Mouse (Mus musculus) hindbrain, embryonic 13.5 days (tissue): ENCODE data around the gene Rps3. TPM values are rescaled to one million over a fixed set of nuclear protein-coding genes. Genes with fewer than 3 reads are reported as not detected.
A peak's percentile ranks its signal among the peaks of the same experiment; 100 is the strongest.

ENCODE experiments used
- ATAC-seq: fragments of 200-750 bp; cut with Nextera tagmentation; 2 replicates; pipeline ENCODE4 v1.8.0; 2017; ENCODE audit warnings: moderate TSS enrichment; ENCODE audit not compliant: low FRiP score
- H3K27ac ChIP-seq: fragments of 300-500 bp; sonication (generic); 2 replicates; pipeline ENCODE4 v1.5.1; 2015; ENCODE audit warnings: inconsistent platforms, mild to moderate bottlenecking, moderate library complexity
- H3K27me3 ChIP-seq: fragments of 300-500 bp; sonication (generic); 2 replicates; pipeline ENCODE4 v1.6.1; 2015; ENCODE audit warnings: mild to moderate bottlenecking, inconsistent platforms
- H3K36me3 ChIP-seq: fragments of 300-500 bp; sonication (generic); 2 replicates; pipeline ENCODE4 v1.6.1; 2015; ENCODE audit warnings: mild to moderate bottlenecking, inconsistent platforms
- H3K4me1 ChIP-seq: fragments of 300-500 bp; sonication (generic); replicated peaks from 2 replicates; pipeline ENCODE4 v1.6.1; 2015; ENCODE audit warnings: inconsistent platforms
- H3K4me2 ChIP-seq: fragments of 300-500 bp; sonication (generic); 2 replicates; pipeline ENCODE4 v1.6.1; 2015; ENCODE audit warnings: inconsistent platforms, mild to moderate bottlenecking, moderate library complexity
- H3K4me3 ChIP-seq: fragments of 300-500 bp; sonication (generic); 2 replicates; pipeline ENCODE4 v1.5.1; 2015; ENCODE audit warnings: mild to moderate bottlenecking, inconsistent platforms
- H3K9ac ChIP-seq: fragments of 300-500 bp; sonication (generic); 2 replicates; pipeline ENCODE4 v1.6.1; 2015; ENCODE audit warnings: mild to moderate bottlenecking, inconsistent platforms
- H3K9me3 ChIP-seq: fragments of 300-500 bp; sonication (generic); 2 replicates; pipeline ENCODE4 v1.6.1; 2016; ENCODE audit warnings: inconsistent platforms
- WGBS: fragments of 180-500 bp; shearing (Covaris S2); methylation state at CpG from one replicate; pipeline ENCODE4 v1.1.7; 2015; 5-methylcytosine and 5-hydroxymethylcytosine counted together
- polyA plus RNA-seq: library from polyadenylated mRNA; unstranded; fragments of >200 nt; fragmentation: Nextera tagmentation; extraction: Ambion mirVana; gene quantifications from 2 replicates; pipeline ENCODE4 v1.2.1, GENCODE M21; 2015

Rps3 gene
- polyA plus RNA-seq, 1 experiment from 2014 or later = 532 TPM

DNA sequence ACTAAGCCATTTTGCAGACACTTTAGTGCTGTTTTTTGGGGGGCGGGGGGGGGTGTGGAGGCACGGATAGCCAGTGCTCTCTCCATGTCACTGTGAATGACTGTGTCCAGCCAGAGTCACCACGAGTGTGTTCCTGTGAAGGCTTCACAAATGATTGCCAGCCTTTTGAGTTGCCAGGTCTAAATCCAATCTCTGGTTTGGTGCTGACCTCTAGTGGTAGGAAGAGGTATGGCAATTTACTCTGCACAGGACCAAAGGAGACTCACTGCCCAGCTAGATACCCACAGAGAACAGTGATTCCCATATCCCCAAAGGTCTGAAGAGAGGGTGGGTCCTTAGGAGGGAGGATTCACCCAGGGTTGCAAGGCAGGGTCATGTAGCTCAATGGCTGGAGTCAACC is 32.8 kb downstream of the Rps3 start:
- Histone ChIP-seq H3K27me3 (no peaks in the 10 kb centered on the region), H3K36me3 (peaks cover 28% of the 10 kb centered on the region), H3K4me3 (no peak overlapping the region), H3K27ac (no peak overlapping the region), H3K9me3 (no peaks in the 10 kb centered on the region), H3K4me1 (peaks cover 42% of the 10 kb centered on the region), H3K4me2 (no peak overlapping the region), H3K9ac (no peak overlapping the region)
- WGBS = 0% methylated on average over 3 of the region's 3 CpGs
- peak; percentile 46 for ATAC-seq

DNA sequence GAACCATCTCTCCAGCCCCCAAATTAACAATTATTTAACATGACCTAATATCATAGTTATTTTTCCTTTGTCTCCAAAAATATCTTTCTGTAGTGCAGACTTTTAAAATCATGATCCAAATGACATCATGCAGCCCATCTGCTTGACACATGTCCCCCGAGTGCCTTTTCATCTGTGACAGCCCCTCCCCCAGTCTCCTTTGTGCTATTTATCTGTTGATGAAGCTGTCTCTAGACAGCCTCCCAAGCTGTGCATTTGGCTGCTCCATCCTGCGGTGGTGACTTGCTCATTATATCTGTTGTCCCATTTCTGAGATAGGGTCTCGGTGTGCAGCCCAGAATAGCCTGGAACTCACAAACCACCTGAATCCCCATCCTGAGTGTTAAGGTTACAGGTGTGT is 33.8 kb downstream of the Rps3 start:
- Histone ChIP-seq H3K27me3 (no peaks in the 10 kb centered on the region), H3K9ac (peak overlapping the region; percentile 43; the same call in 1 of the 2 replicates), H3K4me1 (peaks cover 45% of the 10 kb centered on the region), H3K27ac (peak overlapping the region; percentile 76), H3K9me3 (no peaks in the 10 kb centered on the region), H3K36me3 (peaks cover 23% of the 10 kb centered on the region), H3K4me3 (no peak overlapping the region), H3K4me2 (no peak overlapping the region)
- ATAC-seq = no peak
- 26% methylated on average over 3 of the region's 3 CpGs for WGBS

DNA sequence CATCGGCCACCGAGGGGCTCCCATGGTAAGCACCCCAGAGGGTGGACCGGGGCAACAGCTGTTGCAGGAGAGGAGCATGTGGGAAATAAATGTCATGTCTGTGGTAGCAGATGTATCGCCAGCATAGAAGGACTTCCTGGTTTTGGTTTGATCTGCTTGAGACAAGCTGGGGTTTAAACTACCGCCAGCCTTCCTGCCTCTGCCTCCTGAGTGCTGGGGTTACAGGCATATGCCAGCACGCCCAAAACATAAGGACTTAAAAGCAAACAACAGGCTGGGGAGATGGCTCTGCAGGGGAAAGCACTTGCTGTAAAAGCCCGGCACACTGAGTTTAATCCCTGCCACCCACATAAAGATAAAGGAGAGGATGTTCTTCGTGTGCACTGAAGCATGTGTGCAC is 34.5 kb downstream of the Rps3 start:
- Histone ChIP-seq H3K36me3 (peaks cover 23% of the 10 kb centered on the region), H3K27ac (peak overlapping the region; percentile 76), H3K4me3 (no peak overlapping the region), H3K4me2 (no peak overlapping the region), H3K27me3 (no peaks in the 10 kb centered on the region), H3K4me1 (peaks cover 45% of the 10 kb centered on the region), H3K9ac (0 out of 2 replicates have a peak overlapping the region, but pooled peaks have one; percentile 29), H3K9me3 (no peaks in the 10 kb centered on the region)
- ATAC-seq = no peak
- WGBS = 36% methylated on average over 8 of the region's 8 CpGs

DNA sequence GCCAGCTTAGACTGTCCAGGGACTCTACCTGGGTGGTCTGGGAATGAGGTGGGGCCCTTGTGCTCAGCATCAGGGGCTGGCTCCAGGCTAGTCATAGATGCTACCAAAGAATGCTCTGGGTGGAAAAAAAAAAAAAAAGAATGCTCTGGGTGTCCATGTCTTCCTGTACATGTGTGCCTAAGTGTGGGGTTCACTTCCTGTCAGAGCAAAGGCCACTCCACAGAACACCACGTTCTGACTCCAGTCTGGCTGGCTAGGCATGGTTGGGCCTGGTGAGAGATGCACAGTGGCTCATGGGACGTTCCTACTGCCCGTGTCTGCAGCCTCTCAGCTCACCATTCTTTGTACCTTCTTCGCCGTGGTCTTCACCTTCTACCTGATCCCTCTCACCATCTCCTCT is 34.9 kb downstream of the Rps3 start:
- Histone ChIP-seq H3K4me2 (no peak overlapping the region), H3K36me3 (peaks cover 19% of the 10 kb centered on the region), H3K9me3 (no peaks in the 10 kb centered on the region), H3K27me3 (no peaks in the 10 kb centered on the region), H3K9ac (0 out of 2 replicates have a peak overlapping the region, but pooled peaks have one; percentile 29), H3K4me3 (no peak overlapping the region), H3K27ac (peak overlapping the region; percentile 76), H3K4me1 (peaks cover 45% of the 10 kb centered on the region)
- WGBS = 71% methylated on average over 5 of the region's 5 CpGs
- no peak for ATAC-seq

DNA sequence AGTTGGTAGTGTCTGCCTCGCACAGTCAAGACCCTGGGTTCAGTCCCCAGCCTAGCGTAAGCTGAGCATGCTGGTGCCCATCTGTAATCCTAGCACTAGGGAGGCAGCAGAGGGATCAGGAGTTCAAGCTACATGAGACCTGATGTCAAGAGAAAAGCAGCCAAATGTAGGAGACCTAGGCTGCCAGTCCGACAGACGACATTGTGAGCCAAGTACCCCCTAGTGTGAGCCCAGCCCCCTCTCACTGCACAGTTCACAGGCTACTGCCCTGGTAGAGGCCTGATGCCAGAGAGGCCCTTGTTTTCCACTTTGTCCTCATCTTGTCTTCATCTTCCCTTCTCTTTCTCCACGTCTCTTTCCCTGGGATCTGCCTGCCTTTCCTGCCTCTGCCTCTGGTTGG is 36.2 kb downstream of the Rps3 start:
- WGBS = 56% methylated on average over 5 of the region's 5 CpGs
- no peak for ATAC-seq

DNA sequence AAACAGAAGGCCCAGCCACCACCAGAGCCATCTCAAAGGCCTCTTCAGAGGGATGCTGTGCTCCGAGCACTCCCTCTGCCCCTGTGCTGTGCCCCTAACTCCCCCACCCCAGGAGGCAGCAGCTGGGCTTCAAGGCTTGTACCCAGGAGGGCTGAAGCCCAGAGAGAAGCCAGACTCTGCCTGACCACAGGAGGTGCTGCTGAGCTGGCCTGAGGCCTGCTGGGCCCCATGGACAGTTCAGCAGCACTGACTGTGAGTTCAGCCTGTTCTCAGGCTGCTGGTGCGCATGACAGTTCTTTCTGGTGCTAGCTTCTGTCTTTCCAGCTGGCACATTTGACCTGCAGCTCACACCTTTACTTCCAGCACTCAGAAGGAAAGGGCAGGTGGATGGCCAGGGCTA is 37.7 kb downstream of the Rps3 start:
- Histone ChIP-seq H3K4me2 (no peak overlapping the region), H3K4me3 (no peak overlapping the region), H3K27ac (peak overlapping the region; percentile 48; the same call in 1 of the 2 replicates), H3K9me3 (no peaks in the 10 kb centered on the region), H3K36me3 (peaks cover 28% of the 10 kb centered on the region), H3K27me3 (no peaks in the 10 kb centered on the region), H3K4me1 (peaks cover 66% of the 10 kb centered on the region), H3K9ac (peak overlapping the region; percentile 49; the same call in 1 of the 2 replicates)
- no peak for ATAC-seq
- 63% methylated on average over 2 of the region's 2 CpGs for WGBS

More for the DNA sequence above, 36.2 kb downstream of the Rps3 start:
- no peak overlapping the region for H3K4me3 ChIP-seq
- H3K27ac ChIP-seq = no peak overlapping the region
- peaks cover 54% of the 10 kb centered on the region for H3K4me1 ChIP-seq
- peaks cover 18% of the 10 kb centered on the region for H3K36me3 ChIP-seq
- no peaks in the 10 kb centered on the region for H3K27me3 ChIP-seq
- peak overlapping the region; percentile 30; the same call in 1 of the 2 replicates for H3K9ac ChIP-seq
- no peaks in the 10 kb centered on the region for H3K9me3 ChIP-seq
- H3K4me2 ChIP-seq = no peak overlapping the region

DNA sequence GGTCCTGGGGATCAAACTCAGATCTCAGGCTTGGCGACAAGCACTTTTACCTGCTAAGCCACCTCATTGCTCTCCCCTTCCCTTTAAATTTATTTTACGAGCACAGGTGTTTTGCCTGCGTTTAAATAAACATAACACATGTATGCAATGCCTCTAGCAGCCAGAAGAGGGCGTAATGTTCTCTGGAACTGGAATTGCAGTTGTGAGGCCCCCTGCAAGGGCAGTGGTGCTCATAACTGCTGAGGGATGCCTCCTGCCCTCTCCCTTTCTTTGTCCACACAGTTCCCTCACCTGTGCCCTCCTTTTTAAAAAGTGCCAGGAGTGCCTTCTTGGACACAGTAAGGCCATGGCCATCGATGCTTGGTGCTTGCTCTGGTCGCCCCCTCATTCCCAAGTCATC is 39.5 kb downstream of the Rps3 start:
- no peak overlapping the region for H3K4me3 ChIP-seq
- H3K27me3 ChIP-seq = no peaks in the 10 kb centered on the region
- no peak for ATAC-seq
- H3K9ac ChIP-seq = no peak overlapping the region
- H3K27ac ChIP-seq = no peak overlapping the region
- H3K4me1 ChIP-seq = peaks cover 53% of the 10 kb centered on the region
- H3K4me2 ChIP-seq = no peak overlapping the region
- H3K9me3 ChIP-seq = no peaks in the 10 kb centered on the region
- WGBS = 74% methylated on average over 6 of the region's 6 CpGs
- H3K36me3 ChIP-seq = peaks cover 33% of the 10 kb centered on the region

DNA sequence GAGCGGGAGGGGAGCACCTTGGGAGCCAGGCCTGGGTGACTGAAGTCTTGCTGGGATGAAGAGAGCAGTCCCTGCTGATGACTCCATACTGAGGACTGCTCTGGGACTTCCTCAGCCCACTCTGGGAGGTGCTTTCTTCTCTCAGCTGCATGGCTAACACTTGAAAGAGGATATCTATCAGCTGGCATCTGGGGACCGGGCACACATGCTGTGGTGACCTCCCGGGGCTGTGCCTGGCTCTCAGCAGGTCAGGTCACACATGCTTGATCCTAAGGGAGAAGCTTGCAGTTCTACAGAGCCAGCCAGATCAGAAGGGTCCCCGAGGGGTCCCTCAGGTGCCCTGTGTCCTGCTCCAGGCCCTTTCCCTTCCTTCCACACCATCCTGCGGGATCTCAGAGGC is 40.4 kb downstream of the Rps3 start:
- Histone ChIP-seq H3K36me3 (peaks cover 39% of the 10 kb centered on the region), H3K9me3 (no peaks in the 10 kb centered on the region), H3K4me2 (no peak overlapping the region), H3K27ac (peak overlapping the region; percentile 56), H3K27me3 (no peaks in the 10 kb centered on the region), H3K4me3 (no peak overlapping the region), H3K9ac (0 out of 2 replicates have a peak overlapping the region, but pooled peaks have one; percentile 35), H3K4me1 (peaks cover 45% of the 10 kb centered on the region)
- no peak for ATAC-seq
- 55% methylated on average over 5 of the region's 5 CpGs for WGBS

DNA sequence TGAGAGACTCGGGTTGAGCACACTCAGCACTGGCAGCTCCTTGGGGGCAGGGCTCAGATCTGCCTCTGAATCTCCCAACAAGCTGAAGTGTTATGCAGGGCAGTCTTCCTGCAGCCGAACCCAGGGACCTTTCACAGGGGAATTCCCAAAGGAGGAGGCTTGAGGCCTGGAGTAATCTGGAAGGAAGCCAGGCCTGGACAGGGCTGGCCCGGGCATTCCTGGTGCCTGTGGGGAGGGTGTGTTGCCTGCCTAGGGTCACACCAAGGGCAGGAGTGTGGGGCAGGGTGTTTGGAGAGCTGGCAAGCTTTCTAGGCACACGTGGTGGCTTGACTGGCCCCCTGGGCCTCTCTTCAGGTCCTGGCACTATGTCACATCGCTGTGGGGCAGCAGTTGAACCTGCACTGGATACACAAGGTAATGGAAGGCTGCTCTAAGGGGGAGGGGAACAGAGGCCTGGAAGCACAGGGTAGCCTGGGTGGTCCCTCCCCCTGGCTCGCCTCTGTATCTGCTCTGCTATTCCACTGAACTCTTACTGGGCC is 41.9 kb downstream of the Rps3 start:
- Histone ChIP-seq H3K36me3 (peaks cover 41% of the 10 kb centered on the region), H3K9me3 (no peaks in the 10 kb centered on the region), H3K27me3 (no peaks in the 10 kb centered on the region), H3K4me3 (no peak overlapping the region), H3K27ac (peak overlapping the region; percentile 30), H3K4me2 (no peak overlapping the region), H3K4me1 (peaks cover 37% of the 10 kb centered on the region), H3K9ac (0 out of 2 replicates have a peak overlapping the region, but pooled peaks have one; percentile 14)
- 0 out of 2 replicates have a peak, but pooled peaks have one; percentile 16 for ATAC-seq
- WGBS = 20% methylated on average over 6 of the region's 6 CpGs

DNA sequence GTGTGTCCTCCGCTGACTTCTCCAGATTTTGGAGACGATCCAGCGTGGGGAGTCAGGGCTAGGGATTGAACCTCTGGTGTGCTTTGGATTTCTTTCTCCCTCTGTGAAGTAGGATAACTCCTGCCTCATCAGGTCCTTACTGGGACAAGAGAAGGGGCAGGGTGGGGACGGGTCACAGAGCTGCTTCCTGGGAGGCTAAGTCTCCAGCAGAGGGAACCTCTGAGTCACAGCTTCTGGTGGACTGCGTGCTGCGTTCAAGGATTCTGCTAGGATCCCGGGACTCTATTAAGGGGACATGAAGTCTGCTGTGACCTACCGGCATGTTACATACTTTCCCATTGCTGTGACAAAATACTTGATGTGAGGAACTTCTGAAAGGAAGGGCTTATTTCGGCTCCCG is 44.7 kb downstream of the Rps3 start:
- H3K4me3 ChIP-seq = no peak overlapping the region
- H3K27ac ChIP-seq = no peak overlapping the region
- H3K9ac ChIP-seq = no peak overlapping the region
- no peaks in the 10 kb centered on the region for H3K9me3 ChIP-seq
- H3K36me3 ChIP-seq = peaks cover 33% of the 10 kb centered on the region
- no peaks in the 10 kb centered on the region for H3K27me3 ChIP-seq
- ATAC-seq = no peak
- H3K4me2 ChIP-seq = no peak overlapping the region
- 63% methylated on average over 10 of the region's 10 CpGs for WGBS
- peaks cover 56% of the 10 kb centered on the region for H3K4me1 ChIP-seq

DNA sequence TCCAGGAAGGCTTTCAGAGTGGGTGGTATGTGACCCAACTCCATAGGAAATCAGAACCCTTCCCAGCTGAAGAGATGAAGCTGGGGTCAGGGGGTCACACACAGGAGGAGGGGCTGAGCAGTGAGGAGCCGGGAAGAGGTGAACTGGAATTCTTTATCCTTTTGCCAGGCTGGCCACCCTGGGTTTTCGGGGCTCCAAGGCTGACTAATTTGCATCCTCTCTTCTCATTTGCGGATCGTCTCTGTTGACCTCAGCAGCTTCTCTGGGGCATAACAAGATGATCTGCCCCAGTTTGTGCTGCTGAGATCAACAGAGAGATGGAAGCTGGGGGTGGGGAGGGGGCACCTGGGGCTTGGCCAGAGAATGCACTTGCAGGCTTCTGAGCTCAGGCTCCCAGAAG is 47.0 kb downstream of the Rps3 start:
- Histone ChIP-seq H3K27me3 (no peaks in the 10 kb centered on the region), H3K27ac (peak overlapping the region; percentile 4; the same call in 1 of the 2 replicates)

DNA sequence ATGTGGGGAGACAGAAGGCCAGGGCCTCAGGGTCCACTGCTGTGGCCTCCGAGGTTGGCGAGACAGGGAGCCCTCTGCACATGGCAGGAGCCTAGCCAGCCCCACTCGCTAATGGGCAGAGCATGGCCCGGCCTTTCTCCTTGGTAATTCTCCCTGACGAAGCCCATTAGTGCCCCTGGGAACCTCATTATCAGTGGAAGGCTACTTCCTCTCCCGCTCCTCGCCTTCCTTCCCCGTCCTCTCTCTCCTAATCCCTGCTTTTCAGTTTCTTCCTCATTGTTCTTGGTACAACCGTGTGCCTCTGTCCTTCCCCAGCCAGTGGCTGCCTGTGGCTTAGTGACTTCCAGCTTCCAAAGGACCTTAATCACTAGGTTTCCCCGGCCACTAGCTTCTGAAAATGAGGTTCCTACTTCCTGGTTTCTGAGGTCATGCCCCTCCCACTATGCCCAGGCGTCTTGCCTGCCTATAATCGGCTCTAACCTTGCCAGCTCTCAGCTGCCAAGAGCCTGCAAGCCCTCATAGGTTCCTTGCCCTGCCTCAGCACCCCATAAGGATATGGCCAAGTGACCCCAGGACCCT is 48.8 kb downstream of the Rps3 start:
- Histone ChIP-seq H3K27ac (peak overlapping the region; percentile 42; the same call in 1 of the 2 replicates), H3K9ac (peak overlapping the region; percentile 49), H3K27me3 (no peaks in the 10 kb centered on the region), H3K36me3 (peaks cover 14% of the 10 kb centered on the region), H3K4me3 (no peak overlapping the region), H3K9me3 (no peaks in the 10 kb centered on the region), H3K4me1 (peaks cover 47% of the 10 kb centered on the region), H3K4me2 (no peak overlapping the region)
- no peak for ATAC-seq
- WGBS = 53% methylated on average over 12 of the region's 12 CpGs

More for the DNA sequence above, 47.0 kb downstream of the Rps3 start:
- WGBS = 5% methylated on average over 4 of the region's 4 CpGs
- Histone ChIP-seq H3K9ac (0 out of 2 replicates have a peak overlapping the region, but pooled peaks have one; percentile 39), H3K36me3 (peaks cover 24% of the 10 kb centered on the region), H3K4me3 (no peak overlapping the region), H3K9me3 (no peaks in the 10 kb centered on the region), H3K4me2 (no peak overlapping the region), H3K4me1 (peaks cover 57% of the 10 kb centered on the region)
- no peak for ATAC-seq

DNA sequence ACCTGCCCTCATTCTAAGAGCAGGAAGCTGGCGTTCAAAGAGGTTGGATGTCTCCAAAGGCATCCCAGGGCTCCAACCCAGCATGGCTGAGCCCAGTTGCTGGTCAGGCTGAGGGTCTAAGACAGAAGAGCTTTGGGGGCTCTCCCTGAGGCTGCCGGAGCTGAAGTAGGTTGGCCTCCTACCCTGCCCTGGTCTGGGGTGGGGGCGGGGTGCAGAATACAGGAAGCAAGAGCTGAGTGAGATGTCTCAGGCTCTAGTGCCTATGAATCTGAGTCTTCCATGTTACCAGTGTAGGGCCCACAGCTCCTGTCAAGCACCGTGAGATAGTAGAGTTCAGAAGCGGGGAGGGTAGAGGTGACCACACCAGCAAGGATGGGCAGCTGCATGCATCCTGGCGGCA is 50.7 kb downstream of the Rps3 start:
- Histone ChIP-seq H3K27me3 (no peaks in the 10 kb centered on the region), H3K9me3 (no peaks in the 10 kb centered on the region), H3K4me3 (no peak overlapping the region), H3K9ac (0 out of 2 replicates have a peak overlapping the region, but pooled peaks have one; percentile 2), H3K36me3 (peaks cover 10% of the 10 kb centered on the region; the same call in 1 of the 2 replicates), H3K4me2 (no peak overlapping the region), H3K4me1 (peaks cover 63% of the 10 kb centered on the region), H3K27ac (peak overlapping the region; percentile 79; the same call in 1 of the 2 replicates)
- 92% methylated on average over 6 of the region's 6 CpGs for WGBS
- ATAC-seq = no peak
